Mouse (Mus musculus) cortical plate, adult 2 months (tissue): ENCODE measurements around the gene Nhej1.

Experiments
- CTCF ChIP-seq: fragments of 200-500 bp; IDR thresholded peaks from 2 replicates; pipeline ENCODE4 v1.5.1; 2011; ENCODE audit warnings: mild to moderate bottlenecking, control low read depth, low read length; ENCODE audit not compliant: insufficient read depth; ENCODE audit errors: extremely low read depth
- POLR2A ChIP-seq: fragments of 200-500 bp; IDR thresholded peaks from 2 replicates; pipeline ENCODE4 v1.6.1; 2011; ENCODE audit warnings: mild to moderate bottlenecking, low read length, control low read depth; ENCODE audit not compliant: insufficient read depth; ENCODE audit errors: extremely low read depth

DNA sequence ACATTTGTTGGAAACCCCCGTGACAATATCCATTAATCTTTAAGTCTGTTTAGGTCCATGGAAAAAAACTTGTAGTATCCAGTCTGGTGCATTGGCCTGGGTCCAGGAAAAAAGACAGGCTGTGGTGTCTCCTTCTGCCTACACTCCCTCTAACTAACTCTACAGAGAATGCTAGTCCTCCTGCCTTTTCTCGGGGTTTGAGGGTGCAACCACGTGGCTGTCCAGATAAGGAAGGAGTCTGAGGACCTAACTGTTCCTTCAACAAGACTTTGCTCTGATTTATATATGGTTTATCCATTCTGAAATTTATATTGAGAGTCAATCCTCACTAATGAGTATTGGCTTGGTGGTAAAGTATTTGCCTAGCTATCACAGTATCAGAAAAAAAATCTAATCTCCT lies 30.8 kb upstream of the Nhej1 start:
- TF ChIP-seq CTCF, result no peak
- TF ChIP-seq POLR2A, result no peak
